Mouse (Mus musculus): ENCODE measurements around the gene Fxyd3. TPM values are rescaled to one million over a fixed set of nuclear protein-coding genes. Genes with fewer than 3 reads are reported as not detected.

Gene Fxyd3
- total and polyA plus RNA-seq, 3 experiments, result not detected

- TF ChIP-seq RCOR1 (IDR thresholded peaks at IDR 0.05; ENCODE audit: low read depth, low read length), result no peak
- TF ChIP-seq BHLHE40 (IDR thresholded peaks at IDR 0.05; ENCODE audit: borderline replicate concordance, low read depth, low read length), result no peak
- no peak for TF ChIP-seq MYC (IDR thresholded peaks at IDR 0.05; ENCODE audit: low read depth, low read length)
- no peak for TF ChIP-seq TCF12 (IDR thresholded peaks at IDR 0.05; ENCODE audit: low read depth, low read length)
- no peak for TF ChIP-seq ZKSCAN1 (IDR thresholded peaks at IDR 0.05; ENCODE audit: low read depth, low read length)
- TF ChIP-seq SIN3A (IDR thresholded peaks at IDR 0.05; ENCODE audit: low read length), result peak; percentile 36; the same call in 1 of the 2 replicates
- no peak for TF ChIP-seq MAX (IDR thresholded peaks at IDR 0.05; ENCODE audit: low read length)
- TF ChIP-seq POLR2AphosphoS2 (IDR thresholded peaks at IDR 0.05; ENCODE audit: low read length), result no peak
- TF ChIP-seq ZNF384 (IDR thresholded peaks at IDR 0.05; ENCODE audit: low read depth, low read length), result no peak
- no peak for TF ChIP-seq HCFC1 (IDR thresholded peaks at IDR 0.05; ENCODE audit: low read depth, low read length)
- no peak for TF ChIP-seq MAFK (IDR thresholded peaks at IDR 0.05; ENCODE audit: borderline replicate concordance, low read depth, low read length)
- TF ChIP-seq SMC3 (IDR thresholded peaks at IDR 0.05; ENCODE audit: low read depth, low read length), result peak; percentile 81
- TF ChIP-seq USF1 (IDR thresholded peaks at IDR 0.05; ENCODE audit: low read depth, low read length), result no peak
These were observed 21.2 kb upstream of the Fxyd3 start (continued) for GRCm38 (mm10) chr7:31097583-31098248.

- Histone ChIP-seq H3K27ac (ENCODE audit: control insufficient read depth, low read depth, low read length) (no peak overlapping the region), H3K4me3 (ENCODE audit: control insufficient read depth in 1 of 2, insufficient read depth in 1 of 2, low read depth in 2 of 2, low read length in 2 of 2) (no peak overlapping the region), H3K4me1 (ENCODE audit: control insufficient read depth in 1 of 2, insufficient read depth in 2 of 2, low read length in 2 of 2) (0 out of 4 replicates have a peak, but pooled peaks cover 0 to 2% of the 10 kb centered on the region in 2 experiments), H3K79me2 (ENCODE audit: control insufficient read depth, insufficient read depth, low read length, poor library complexity) (no peaks in the 10 kb centered on the region), H3K9ac (ENCODE audit: control insufficient read depth, low read depth, low read length, poor library complexity, severe bottlenecking) (no peak overlapping the region), H3K27me3 (ENCODE audit: control insufficient read depth in 1 of 2, insufficient read depth in 2 of 2, low read length in 2 of 2) (no peaks in the 10 kb centered on the region), H3K9me3 (replicated peaks; ENCODE audit: insufficient read depth, low read length) (no peaks in the 10 kb centered on the region), H3K36me3 (ENCODE audit: control insufficient read depth in 1 of 2, insufficient read depth in 2 of 2, low read length in 2 of 2) (no peaks in the 10 kb centered on the region)
- no peak for TF ChIP-seq POLR2AphosphoS5 (IDR thresholded peaks at IDR 0.05; ENCODE audit: borderline replicate concordance, low read depth, low read length)
- no peak for TF ChIP-seq ETS1 (IDR thresholded peaks at IDR 0.05; ENCODE audit: low read depth, low read length)
- TF ChIP-seq CTCF (IDR thresholded peaks at IDR 0.05 in 2 of 3, conservative IDR thresholded peaks at IDR 0.05 in 1 of 3; ENCODE audit: control insufficient read depth in 1 of 3, insufficient read depth in 1 of 3, low read depth in 2 of 3, low read length in 3 of 3, poor library complexity in 1 of 3, severe bottlenecking in 1 of 3), result no peak
- TF ChIP-seq ZMIZ1 (IDR thresholded peaks at IDR 0.05; ENCODE audit: low read depth, low read length), result no peak
- TF ChIP-seq TBP (IDR thresholded peaks at IDR 0.05; ENCODE audit: low read depth, low read length), result no peak
- no peak for DNase-seq (ENCODE audit: low read depth, low spot score)
These were observed 20.5 kb upstream of the Fxyd3 start for GRCm38 (mm10) chr7:31096892-31097564.

All from MEL (cell line).